Mouse (Mus musculus): Measurements from ENCODE around the gene Gng7. TPM values are rescaled to one million over a fixed set of nuclear protein-coding genes. Genes with fewer than 3 reads are reported as not detected.

Gng7 gene
- polyA plus RNA-seq, 1 experiment from 2014 or later, result 1.4 TPM

Other genes starting within 250 kb of the Gng7 start
- gene Sf3a2, start 216.7 kb downstream of the Gng7 start, polyA plus RNA-seq (2014; fragmentation: Nextera tagmentation; extraction: Ambion mirVana), result 49.2 and 51.0 TPM in 2 replicates
- gene Plekhj1, start 216.3 kb downstream of the Gng7 start, polyA plus RNA-seq (2014; fragmentation: Nextera tagmentation; extraction: Ambion mirVana), result 71.1 and 75.4 TPM in 2 replicates
- gene Amh, start 209.7 kb downstream of the Gng7 start, polyA plus RNA-seq (2014; fragmentation: Nextera tagmentation; extraction: Ambion mirVana), result 0.12 TPM in 1 of 2 replicates, not detected in the other
- 5.5 and 5.6 TPM in 2 replicates for gene Jsrp1, start 201.4 kb downstream of the Gng7 start, polyA plus RNA-seq (2014; fragmentation: Nextera tagmentation; extraction: Ambion mirVana)
- gene Oaz1, start 188.3 kb downstream of the Gng7 start, polyA plus RNA-seq (2014; fragmentation: Nextera tagmentation; extraction: Ambion mirVana), result 2,025 and 2,172 TPM in 2 replicates
- gene Lingo3, start 170.9 kb downstream of the Gng7 start, polyA plus RNA-seq (2014; fragmentation: Nextera tagmentation; extraction: Ambion mirVana), result 0.46 TPM in 2 replicates
- gene Lsm7, start 159.7 kb downstream of the Gng7 start, polyA plus RNA-seq (2014; fragmentation: Nextera tagmentation; extraction: Ambion mirVana), result 200 and 230 TPM in 2 replicates
- 21.3 and 23.7 TPM in 2 replicates for gene Sppl2b, start 159.7 kb downstream of the Gng7 start, polyA plus RNA-seq (2014; fragmentation: Nextera tagmentation; extraction: Ambion mirVana)
- 0.05 and 0.07 TPM in 2 replicates for gene Tmprss9, start 143.1 kb downstream of the Gng7 start, polyA plus RNA-seq (2014; fragmentation: Nextera tagmentation; extraction: Ambion mirVana)
- gene Timm13, start 114.0 kb downstream of the Gng7 start, polyA plus RNA-seq (2014; fragmentation: Nextera tagmentation; extraction: Ambion mirVana), result 310 and 338 TPM in 2 replicates
- 7.3 and 8.1 TPM in 2 replicates for gene Lmnb2, start 96.7 kb downstream of the Gng7 start, polyA plus RNA-seq (2014; fragmentation: Nextera tagmentation; extraction: Ambion mirVana)
- gene Gadd45b, start 84.9 kb downstream of the Gng7 start, polyA plus RNA-seq (2014; fragmentation: Nextera tagmentation; extraction: Ambion mirVana), result 34.5 and 39.8 TPM in 2 replicates
- gene Diras1, start 10.7 kb upstream of the Gng7 start, polyA plus RNA-seq (2014; fragmentation: Nextera tagmentation; extraction: Ambion mirVana), result not detected in 2 replicates
- gene Slc39a3, start 22.5 kb upstream of the Gng7 start, polyA plus RNA-seq (2014; fragmentation: Nextera tagmentation; extraction: Ambion mirVana), result 5.0 and 5.2 TPM in 2 replicates
- 133 and 136 TPM in 2 replicates for gene Sgta, start 45.2 kb upstream of the Gng7 start, polyA plus RNA-seq (2014; fragmentation: Nextera tagmentation; extraction: Ambion mirVana)
- gene Thop1, start 55.1 kb upstream of the Gng7 start, polyA plus RNA-seq (2014; fragmentation: Nextera tagmentation; extraction: Ambion mirVana), result 18.0 and 20.8 TPM in 2 replicates
- 0.27 and 0.46 TPM in 2 replicates for gene Creb3l3, start 83.9 kb upstream of the Gng7 start, polyA plus RNA-seq (2014; fragmentation: Nextera tagmentation; extraction: Ambion mirVana)
- 147 and 159 TPM in 2 replicates for gene Map2k2, start 91.0 kb upstream of the Gng7 start, polyA plus RNA-seq (2014; fragmentation: Nextera tagmentation; extraction: Ambion mirVana)
- gene Zbtb7a, start 120.3 kb upstream of the Gng7 start, polyA plus RNA-seq (2014; fragmentation: Nextera tagmentation; extraction: Ambion mirVana), result 16.8 and 18.8 TPM in 2 replicates
- 33.5 and 34.0 TPM in 2 replicates for gene Pias4, start 153.0 kb upstream of the Gng7 start, polyA plus RNA-seq (2014; fragmentation: Nextera tagmentation; extraction: Ambion mirVana)
- gene Eef2, start 161.7 kb upstream of the Gng7 start, polyA plus RNA-seq (2014; fragmentation: Nextera tagmentation; extraction: Ambion mirVana), result 331 and 337 TPM in 2 replicates
- gene Dapk3, start 168.1 kb upstream of the Gng7 start, polyA plus RNA-seq (2014; fragmentation: Nextera tagmentation; extraction: Ambion mirVana), result 41.5 and 51.0 TPM in 2 replicates
- not detected in 2 replicates for gene 4930442H23Rik, start 168.9 kb upstream of the Gng7 start, polyA plus RNA-seq (2014; fragmentation: Nextera tagmentation; extraction: Ambion mirVana)
- 7.4 and 8.3 TPM in 2 replicates for gene Nmrk2, start 187.1 kb upstream of the Gng7 start, polyA plus RNA-seq (2014; fragmentation: Nextera tagmentation; extraction: Ambion mirVana)
- gene Atcay, start 215.9 kb upstream of the Gng7 start, polyA plus RNA-seq (2014; fragmentation: Nextera tagmentation; extraction: Ambion mirVana), result 0.74 and 0.80 TPM in 2 replicates
- 5.0 and 7.3 TPM in 2 replicates for gene Zfr2, start 218.2 kb upstream of the Gng7 start, polyA plus RNA-seq (2014; fragmentation: Nextera tagmentation; extraction: Ambion mirVana)
- 0.91 and 1.3 TPM in 2 replicates for gene Matk, start 238.0 kb upstream of the Gng7 start, polyA plus RNA-seq (2014; fragmentation: Nextera tagmentation; extraction: Ambion mirVana)